In genomic region chr6:47978897-47979368, GRCm38 (mm10) we compare ENCODE assay signal across 9 mouse cellular contexts. TPM values are rescaled to one million over a fixed set of nuclear protein-coding genes. Genes with fewer than 3 reads are reported as not detected.
DNase-seq lines count a peak whose midpoint lies in the region; ATAC-seq and TF ChIP-seq lines count a peak whose summit lies in the region.
"Had no signal": no experiment of that assay in that cellular context is flagged by ENCODE, and none has a peak within 500 bp of the region (broad histone marks: within the 10 kb centered on the region; RNA-seq: fewer than 3 reads in every experiment).

No protein-coding gene starts in this region.

- no peak overlapping the region for H3K4me3 ChIP-seq in ES-E14 (ENCODE audit: insufficient read depth in 1 of 2, low read depth in 1 of 2, low read length in 2 of 2, poor library complexity in 1 of 2, severe bottlenecking in 1 of 2)
- no peak overlapping the region for H3K4me3 ChIP-seq in forebrain, embryonic 14.5 days (ENCODE audit: low read depth, low read length)
- H3K4me3 ChIP-seq in liver, embryonic 16.5 days (ENCODE audit: low read depth, low read length): no peak overlapping the region
- H3K4me3 ChIP-seq: neural tube, embryonic 12.5 days had no signal

- no peaks in the 10 kb centered on the region for H3K9me3 ChIP-seq in ES-E14 (ENCODE audit: control insufficient read depth, insufficient read depth, low read depth, low read length)
- no peaks in the 10 kb centered on the region for H3K9me3 ChIP-seq in forebrain, embryonic 14.5 days (replicated peaks; ENCODE audit: control insufficient read depth, low read length)
- H3K9me3 ChIP-seq in liver, embryonic 16.5 days (replicated peaks; ENCODE audit: control insufficient read depth, low read length): no peaks in the 10 kb centered on the region
- H3K9me3 ChIP-seq: neural tube, embryonic 12.5 days had no signal

- in situ Hi-C loops in ES-E14 (cut with MboI; ENCODE audit: low sequenced_read_pairs in 2 of 2, unreplicated experiment in 2 of 2): no loop called here

- peak; percentile 77 for DNase-seq in ES-E14 (ENCODE audit: low read depth, low spot score)
- DNase-seq in c-Kit-negative CD71-positive TER-119-positive erythroid progenitor cells, embryonic 14.5 days (ENCODE audit: low read depth, low spot score): peak; percentile 17
- peak; percentile 47 for DNase-seq in forebrain, embryonic 14.5 days (ENCODE audit: low spot score)
- DNase-seq in heart, postnatal 10 days: peak; percentile 72 to 75
- peak; percentile 32 for DNase-seq in large intestine, adult 2 months (ENCODE audit: low read depth, low spot score)
- peak; percentile 59 to 65 for DNase-seq in thymus, adult 18-20 months

- H3K9ac ChIP-seq in ES-E14 (ENCODE audit: insufficient read depth, low read depth, low read length, poor library complexity, severe bottlenecking): no peak overlapping the region
- H3K9ac ChIP-seq in forebrain, embryonic 14.5 days (ENCODE audit: low read length): no peak overlapping the region
- H3K9ac ChIP-seq in liver, embryonic 16.5 days (ENCODE audit: low read depth, low read length): no peak overlapping the region
- H3K9ac ChIP-seq: neural tube, embryonic 12.5 days had no signal

- intact Hi-C loops in heart, postnatal 10 days (cut with DNase I): no loop called here

- peaks cover 0 to 2% of the 10 kb centered on the region in 2 experiments; a peak in 1 of 4 replicates for H3K4me1 ChIP-seq in ES-E14 (ENCODE audit: control insufficient read depth in 2 of 2, insufficient read depth in 2 of 2, low read length in 2 of 2, poor library complexity in 1 of 2)
- no peaks in the 10 kb centered on the region for H3K4me1 ChIP-seq in forebrain, embryonic 14.5 days (ENCODE audit: control insufficient read depth, insufficient read depth, low read length)
- H3K4me1 ChIP-seq in liver, embryonic 16.5 days (ENCODE audit: control insufficient read depth, low read depth, low read length): no peaks in the 10 kb centered on the region
- H3K4me1 ChIP-seq: neural tube, embryonic 12.5 days had no signal

- WGBS in forebrain, embryonic 14.5 days: 17% methylated on average over 6 of the region's 6 CpGs
- 9% methylated on average over 6 of the region's 6 CpGs for WGBS in large intestine, adult 2 months
- 6% methylated on average over 6 of the region's 6 CpGs for WGBS in liver, embryonic 16.5 days (ENCODE audit: insufficient replicate concordance)

- no peak for ATAC-seq in forebrain, embryonic 14.5 days
- ATAC-seq in liver, embryonic 16.5 days (ENCODE audit: low read depth): peak; percentile 84
- ATAC-seq in neutrophil, adult 5-6 weeks (ENCODE audit: extremely low read depth, insufficient number of reproducible peaks, low FRiP score, poor library complexity, severe bottlenecking): peak; percentile 50

- H3K36me3 ChIP-seq in ES-E14 (ENCODE audit: control insufficient read depth, insufficient read depth, low read length, poor library complexity, severe bottlenecking): no peaks in the 10 kb centered on the region
- H3K36me3 ChIP-seq in forebrain, embryonic 14.5 days (ENCODE audit: control insufficient read depth, insufficient read depth, low read length): no peaks in the 10 kb centered on the region
- no peaks in the 10 kb centered on the region for H3K36me3 ChIP-seq in liver, embryonic 16.5 days (ENCODE audit: control insufficient read depth, insufficient read depth)
- H3K36me3 ChIP-seq: neural tube, embryonic 12.5 days had no signal

- no peak overlapping the region for H3K4me2 ChIP-seq in forebrain, embryonic 14.5 days (ENCODE audit: low read length)
- H3K4me2 ChIP-seq in liver, embryonic 16.5 days (ENCODE audit: low read depth, low read length): no peak overlapping the region
- H3K4me2 ChIP-seq: neural tube, embryonic 12.5 days had no signal

- no peaks in the 10 kb centered on the region for H3K27me3 ChIP-seq in forebrain, embryonic 14.5 days (replicated peaks; ENCODE audit: control insufficient read depth, insufficient read depth, low read length)
- no peaks in the 10 kb centered on the region for H3K27me3 ChIP-seq in liver, embryonic 16.5 days (ENCODE audit: control insufficient read depth, insufficient read depth, low read depth, low read length)
- H3K27me3 ChIP-seq: neural tube, embryonic 12.5 days had no signal

- H3K27ac ChIP-seq in ES-E14 (ENCODE audit: insufficient read depth, low read depth, low read length, poor library complexity, severe bottlenecking): no peak overlapping the region
- H3K27ac ChIP-seq in forebrain, embryonic 14.5 days (ENCODE audit: low read depth, low read length): no peak overlapping the region
- H3K27ac ChIP-seq in liver, embryonic 16.5 days (ENCODE audit: low read length): no peak overlapping the region
- H3K27ac ChIP-seq: neural tube, embryonic 12.5 days had no signal

TF ChIP-seq in ES-E14, 5 proteins besides CTCF, POLR2A, EP300 and RAD21:
- TF ChIP-seq HCFC1 (IDR thresholded peaks at IDR 0.05; ENCODE audit: borderline replicate concordance, insufficient read depth, low read length) (no peak), ZC3H11A (IDR thresholded peaks at IDR 0.05; ENCODE audit: borderline replicate concordance, low read depth, low read length) (no peak), MAFK (IDR thresholded peaks at IDR 0.05; ENCODE audit: insufficient read depth, low read depth, low read length) (peak; percentile 88), CHD2 (IDR thresholded peaks at IDR 0.05; ENCODE audit: low read depth, low read length) (no peak), ZNF384 (IDR thresholded peaks at IDR 0.05; ENCODE audit: low read depth, low read length) (no peak; the same call in 1 of the 2 replicates)

RNA-seq across cellular contexts. Expression of gene Zfp956, which starts 25.7 kb away (rescaled TPM):
- 8.6 and 10.9 TPM in 2 replicates for total RNA-seq in ES-E14 (2012; rRNA removed)
- polyA plus RNA-seq in forebrain, embryonic 14.5 days (2014; fragmentation: Nextera tagmentation; extraction: Ambion mirVana): 16.0 and 18.8 TPM in 2 replicates
- 1 to 10 TPM; 1.9 to 2.1 TPM for total RNA-seq in heart, postnatal 10 days (2021)
- polyA plus RNA-seq in large intestine, adult 2 months (2012; rRNA removed): 8.2 and 10.7 TPM in 2 replicates
- 1.9 and 2.2 TPM in 2 replicates for polyA plus RNA-seq in liver, embryonic 16.5 days (2015; fragmentation: Nextera tagmentation; extraction: Ambion mirVana)
- 9.7 and 10.6 TPM in 2 replicates for total RNA-seq in neutrophil, adult 5-6 weeks (2017)

RNA-seq across cellular contexts. Expression of gene Zfp212, which starts 58.7 kb away (rescaled TPM):
- 9.2 and 10.1 TPM in 2 replicates for total RNA-seq in ES-E14 (2012; rRNA removed)
- polyA plus RNA-seq in forebrain, embryonic 14.5 days (2014; fragmentation: Nextera tagmentation; extraction: Ambion mirVana): 12.1 and 14.0 TPM in 2 replicates
- total RNA-seq in heart, postnatal 10 days (2021): 10 to 100 TPM; 12.6 to 12.7 TPM
- 7.3 and 8.3 TPM in 2 replicates for polyA plus RNA-seq in large intestine, adult 2 months (2012; rRNA removed)
- polyA plus RNA-seq in liver, embryonic 16.5 days (2015; fragmentation: Nextera tagmentation; extraction: Ambion mirVana): 5.6 and 6.0 TPM in 2 replicates
- 13.4 and 15.2 TPM in 2 replicates for total RNA-seq in neutrophil, adult 5-6 weeks (2017)

Comparison
In these comparisons a context has a peak if more than half of its experiments do, and no peak if none do; other contexts are left out.
1. DNase-seq: peak in every context shown above with its lines; median percentile 77 in ES-E14; 74 in heart, postnatal 10 days; 62 in thymus, adult 18-20 months; 47 in forebrain, embryonic 14.5 days; 32 in large intestine, adult 2 months; 17 in c-Kit-negative CD71-positive TER-119-positive erythroid progenitor cells, embryonic 14.5 days.